Mouse (Mus musculus) E14TG2a.4 (cell line): Measurements from ENCODE around the gene Sirt6.

ENCODE experiments used
- CTCF ChIP-seq: conservative IDR thresholded peaks from 2 replicates; pipeline ENCODE4 v1.5.1; 2014; ENCODE audit warnings: low read length
- NANOG ChIP-seq: IDR thresholded peaks from 2 replicates; pipeline ENCODE4 v1.6.1; 2014; ENCODE audit warnings: borderline replicate concordance, low read length, mixed read lengths

DNA sequence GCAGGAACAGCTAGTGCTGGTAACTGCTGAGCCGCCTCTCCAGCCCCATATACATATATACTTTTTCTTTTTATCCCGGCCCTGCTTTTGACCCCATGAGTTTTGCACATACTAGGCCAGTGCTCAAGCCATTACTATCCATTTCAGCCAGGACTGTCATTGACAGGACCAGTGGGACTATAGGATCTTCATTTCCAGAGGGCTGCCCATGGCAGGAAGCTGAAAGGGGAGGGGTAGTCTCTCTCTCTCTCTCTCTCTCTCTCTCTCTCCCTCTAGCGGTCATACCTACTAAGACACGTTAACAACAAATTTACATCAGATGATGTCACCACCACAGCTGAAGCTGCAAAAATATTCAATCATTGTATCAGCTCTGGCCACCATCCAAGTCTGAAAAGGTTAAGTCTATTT lies 24.9 kb downstream of the Sirt6 start:
- TF ChIP-seq CTCF (peak; percentile 56), NANOG (no peak)
